In the genomic region with DNA sequence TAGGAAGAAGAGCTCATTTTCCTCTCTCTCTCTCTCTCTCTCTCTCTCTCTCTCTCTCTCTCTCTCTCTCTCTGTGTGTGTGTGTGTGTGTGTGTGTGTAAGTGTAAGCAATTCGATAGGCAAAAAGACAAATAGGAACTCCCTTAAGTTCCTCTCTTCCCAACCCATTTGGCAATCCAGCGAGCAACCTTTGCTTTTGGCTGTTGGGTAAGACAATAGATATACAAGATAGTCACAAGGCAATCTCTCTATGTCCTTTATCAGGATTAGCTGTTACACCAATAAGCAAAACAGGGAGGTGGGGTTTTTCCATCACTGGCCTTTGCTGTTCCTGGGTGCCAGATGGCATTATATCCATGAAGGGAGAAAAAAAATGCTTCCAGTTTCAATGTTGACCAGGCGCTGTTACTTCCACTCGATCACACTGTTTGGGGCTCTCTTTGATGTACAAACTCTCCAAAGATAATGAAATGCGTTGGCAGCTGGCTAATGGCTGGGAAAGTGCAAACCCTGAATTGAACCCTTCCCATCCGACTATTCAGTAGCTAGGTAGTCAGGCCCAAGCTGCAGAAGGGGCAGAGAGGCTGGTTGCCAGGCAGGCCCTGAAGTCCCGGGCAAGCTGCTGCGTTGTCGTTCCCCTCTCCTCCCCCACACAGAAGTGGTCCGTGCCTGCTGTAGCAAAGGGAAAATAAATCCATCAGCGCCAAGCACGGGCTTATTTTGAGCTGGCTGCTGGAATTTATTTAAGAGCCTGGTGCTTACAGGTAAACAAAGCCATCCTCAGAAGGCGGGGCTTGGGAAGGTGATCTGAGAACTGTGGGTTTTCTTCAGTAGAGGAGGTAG, we compare ENCODE assay signal across 8 mouse cellular contexts. TPM values are rescaled to one million over a fixed set of nuclear protein-coding genes. Genes with fewer than 3 reads are reported as not detected.
DNase-seq lines count a peak whose midpoint lies in the region; ATAC-seq and TF ChIP-seq lines count a peak whose summit lies in the region.

No protein-coding gene starts in this region.

- peak overlapping the region; percentile 15; the same call in 1 of the 2 replicates for H3K9ac ChIP-seq in kidney, embryonic 15.5 days
- peak overlapping the region; percentile 22 for H3K9ac ChIP-seq in limb, embryonic 14.5 days (ENCODE audit: low read depth, low read length, severe bottlenecking)
- no peak overlapping the region; the same call in 1 of the 2 replicates for H3K9ac ChIP-seq in midbrain, postnatal 0 days (replicated peaks; ENCODE audit: low read length, poor library complexity, severe bottlenecking)

- no peak for TF ChIP-seq CTCF in cerebellum, adult 2 months (IDR thresholded peaks at IDR 0.05; ENCODE audit: borderline replicate concordance, insufficient read depth, low read depth, low read length)
- TF ChIP-seq CTCF in midbrain, postnatal 0 days (IDR thresholded peaks at IDR 0.05), result no peak

- peak overlapping the region; percentile 27 for H3K4me2 ChIP-seq in kidney, embryonic 15.5 days
- H3K4me2 ChIP-seq in limb, embryonic 14.5 days (replicated peaks; ENCODE audit: low read depth, low read length, severe bottlenecking), result peak overlapping the region; percentile 32; the same call in 1 of the 2 replicates
- H3K4me2 ChIP-seq in midbrain, postnatal 0 days (ENCODE audit: low read depth, low read length, poor library complexity, severe bottlenecking), result peak overlapping the region; percentile 29

- H3K9me3 ChIP-seq in kidney, embryonic 15.5 days (replicated peaks), result no peaks in the 10 kb centered on the region
- H3K9me3 ChIP-seq in limb, embryonic 14.5 days (ENCODE audit: control insufficient read depth, low read length), result no peaks in the 10 kb centered on the region
- H3K9me3 ChIP-seq in midbrain, postnatal 0 days (ENCODE audit: low read length), result no peaks in the 10 kb centered on the region

- no peaks in the 10 kb centered on the region for H3K27me3 ChIP-seq in cerebellum, adult 2 months (ENCODE audit: control insufficient read depth, insufficient read depth, low read length)
- no peaks in the 10 kb centered on the region for H3K27me3 ChIP-seq in kidney, embryonic 15.5 days
- H3K27me3 ChIP-seq in limb, embryonic 14.5 days (ENCODE audit: control insufficient read depth, insufficient read depth, low read length), result no peaks in the 10 kb centered on the region
- no peaks in the 10 kb centered on the region for H3K27me3 ChIP-seq in midbrain, postnatal 0 days (ENCODE audit: insufficient read depth, low read length)

- TF ChIP-seq POLR2A in cerebellum, adult 2 months (IDR thresholded peaks at IDR 0.05; ENCODE audit: borderline replicate concordance, insufficient read depth, low read length), result no peak
- TF ChIP-seq POLR2A in limb, embryonic 14.5 days (IDR thresholded peaks at IDR 0.05; ENCODE audit: borderline replicate concordance, extremely low read depth, insufficient read depth, insufficient read length), result no peak

- WGBS in cerebellum, adult 2 months, result 5% methylated on average over 13 of the region's 13 CpGs
- 19% methylated on average over 13 of the region's 13 CpGs for WGBS in kidney, embryonic 15.5 days
- WGBS in limb, embryonic 14.5 days, result 15% methylated on average over 13 of the region's 13 CpGs
- 9% methylated on average over 13 of the region's 13 CpGs for WGBS in midbrain, postnatal 0 days

- no peaks in the 10 kb centered on the region for H3K36me3 ChIP-seq in kidney, embryonic 15.5 days
- H3K36me3 ChIP-seq in limb, embryonic 14.5 days (ENCODE audit: control insufficient read depth, insufficient read depth, low read length), result no peaks in the 10 kb centered on the region
- H3K36me3 ChIP-seq in midbrain, postnatal 0 days (ENCODE audit: insufficient read depth, low read length), result no peaks in the 10 kb centered on the region

- peak overlapping the region; percentile 70 for H3K27ac ChIP-seq in cerebellum, adult 2 months (ENCODE audit: insufficient read depth, low read length)
- H3K27ac ChIP-seq in kidney, embryonic 15.5 days, result 0 out of 2 replicates have a peak overlapping the region, but pooled peaks have one; percentile 3
- no peak overlapping the region for H3K27ac ChIP-seq in limb, embryonic 14.5 days (replicated peaks; ENCODE audit: low read depth, low read length)
- peak overlapping the region; percentile 18; the same call in 1 of the 2 replicates for H3K27ac ChIP-seq in midbrain, postnatal 0 days (ENCODE audit: low read depth, low read length)

- H3K4me3 ChIP-seq in cerebellum, adult 2 months (replicated peaks; ENCODE audit: insufficient read depth, low read depth, low read length), result no peak overlapping the region
- no peak overlapping the region for H3K4me3 ChIP-seq in kidney, embryonic 15.5 days (replicated peaks)
- no peak overlapping the region for H3K4me3 ChIP-seq in limb, embryonic 14.5 days (replicated peaks; ENCODE audit: low read length)
- H3K4me3 ChIP-seq in midbrain, postnatal 0 days (ENCODE audit: low read depth, low read length), result no peak overlapping the region

- peak; percentile 60 for ATAC-seq in kidney, embryonic 15.5 days (replicated peaks; ENCODE audit: low FRiP score)
- ATAC-seq in limb, embryonic 14.5 days (ENCODE audit: low FRiP score, low read depth), result no peak
- ATAC-seq in midbrain, postnatal 0 days (ENCODE audit: low FRiP score), result peak; percentile 68
- no peak for ATAC-seq in activated CD4-positive, CD25-positive, alpha-beta regulatory T cell, adult 4 months

- peaks cover 20% of the 10 kb centered on the region; the same call in 1 of the 2 replicates for H3K4me1 ChIP-seq in cerebellum, adult 2 months (ENCODE audit: control insufficient read depth, insufficient read depth, low read length)
- peaks cover 19% of the 10 kb centered on the region for H3K4me1 ChIP-seq in kidney, embryonic 15.5 days
- peaks cover 10% of the 10 kb centered on the region for H3K4me1 ChIP-seq in limb, embryonic 14.5 days (ENCODE audit: control insufficient read depth, insufficient read depth, low read length)
- H3K4me1 ChIP-seq in midbrain, postnatal 0 days (ENCODE audit: insufficient read depth, low read length), result no peaks in the 10 kb centered on the region; the same call in 1 of the 2 replicates

- DNase-seq in adrenal gland, postnatal 14 days, result peak; percentile 48
- DNase-seq in cerebellum, adult 2 months, result peak; percentile 78 to 79
- peak; percentile 68 for DNase-seq in forelimb bud, embryonic 11.5 days (ENCODE audit: low read depth, low spot score)
- no peak for DNase-seq in limb, embryonic 14.5 days (ENCODE audit: low spot score)
- DNase-seq in midbrain, postnatal 0 days (ENCODE audit: low spot score), result peak; percentile 83
- no peak for DNase-seq in thymus, postnatal 36 days

RNA-seq across cellular contexts. Expression of a gene that starts 29.4 kb away (rescaled TPM):
- total RNA-seq in adrenal gland, postnatal 14 days (2021), result 145 and 150 TPM in 2 replicates
- 72.7 and 87.6 TPM in 2 replicates for polyA plus RNA-seq in cerebellum, adult 2 months (2012; rRNA removed)
- polyA plus RNA-seq in kidney, embryonic 15.5 days (2015; fragmentation: Nextera tagmentation; extraction: Ambion mirVana), result 44.9 TPM in 2 replicates
- 41.8 and 43.7 TPM in 2 replicates for polyA plus RNA-seq in limb, embryonic 14.5 days (2012; rRNA removed)
- polyA plus RNA-seq in limb, embryonic 14.5 days (2014; fragmentation: Nextera tagmentation; extraction: Ambion mirVana), result 107 and 110 TPM in 2 replicates
- 15.2 and 21.3 TPM in 2 replicates for total RNA-seq in midbrain, postnatal 0 days (2014; rRNA removed)
- polyA plus RNA-seq in midbrain, postnatal 0 days (2015; fragmentation: Nextera tagmentation; extraction: Ambion mirVana), result 20.7 and 21.3 TPM in 2 replicates
- polyA plus RNA-seq in activated CD4-positive, CD25-positive, alpha-beta regulatory T cell, adult 4 months (2017; shearing (Covaris generic)), result 100 to 1,000 TPM; 187 to 198 TPM

Comparison
In these comparisons a context has a peak if more than half of its experiments do, and no peak if none do; other contexts are left out.
1. DNase-seq: peak in adrenal gland, postnatal 14 days (single experiment), cerebellum, adult 2 months (2 of 2), forelimb bud, embryonic 11.5 days (single experiment) and midbrain, postnatal 0 days (single experiment); none in limb, embryonic 14.5 days (single experiment) and thymus, postnatal 36 days (0 of 2).
2. ATAC-seq: peak in kidney, embryonic 15.5 days (single experiment) and midbrain, postnatal 0 days (single experiment); none in limb, embryonic 14.5 days (single experiment) and activated CD4-positive, CD25-positive, alpha-beta regulatory T cell, adult 4 months (single experiment).
3. Peak in every context shown above with its lines, with median percentiles within 50 percentile points of each other: H3K4me2 ChIP-seq.